Mouse (Mus musculus): ENCODE results near the gene Ldlrad1.

The Ldlrad1 gene

GRCm38 (mm10) chr4:107208880-107209279 lies at the start of gene Ldlrad1:
Gene Ldlrad1 (plus strand): TSS chr4:107209180.
- no peak for DNase-seq (ENCODE audit: low spot score)

GRCm38 (mm10) chr4:107160181-107160580 lies 48.8 kb upstream of the Ldlrad1 start:
- DNase-seq (ENCODE audit: low spot score): no peak

GRCm38 (mm10) chr4:107163341-107163740 lies 45.6 kb upstream of the Ldlrad1 start:
- no peak for DNase-seq (ENCODE audit: low spot score)

GRCm38 (mm10) chr4:107163756-107164587 lies 45.0 kb upstream of the Ldlrad1 start:
- peak; percentile 51 for DNase-seq (ENCODE audit: low spot score)

- DNase-seq (ENCODE audit: low spot score): no peak
Observed at GRCm38 (mm10) chr4:107166700-107167099, 42.3 kb upstream of the Ldlrad1 start.

- no peak for DNase-seq (ENCODE audit: low spot score)
Observed at GRCm38 (mm10) chr4:107167798-107168197, 41.2 kb upstream of the Ldlrad1 start.

- peak; percentile 6 for DNase-seq (ENCODE audit: low spot score)
Observed at GRCm38 (mm10) chr4:107177506-107177905, 31.5 kb upstream of the Ldlrad1 start.

GRCm38 (mm10) chr4:107178182-107178829 lies 30.7 kb upstream of the Ldlrad1 start, which contains the start of gene Tmem59:
Gene Tmem59 (plus strand): TSS chr4:107178399.
- DNase-seq (ENCODE audit: low spot score): peak; percentile 98

- DNase-seq (ENCODE audit: low spot score): peak; percentile 54
Observed at GRCm38 (mm10) chr4:107178830-107179490, 30.0 kb upstream of the Ldlrad1 start, which contains the start of gene Tceanc2. Gene Tceanc2 (minus strand): TSS chr4:107179116.

- no peak for DNase-seq (ENCODE audit: low spot score)
Observed at GRCm38 (mm10) chr4:107179561-107179960, 29.4 kb upstream of the Ldlrad1 start.

GRCm38 (mm10) chr4:107180746-107181145 lies 28.2 kb upstream of the Ldlrad1 start:
- no peak for DNase-seq (ENCODE audit: low spot score)

GRCm38 (mm10) chr4:107181866-107182265 lies 27.1 kb upstream of the Ldlrad1 start:
- no peak for DNase-seq (ENCODE audit: low spot score)

- no peak for DNase-seq (ENCODE audit: low spot score)
Observed at GRCm38 (mm10) chr4:107182796-107183195, 26.2 kb upstream of the Ldlrad1 start.

GRCm38 (mm10) chr4:107183203-107183602 lies 25.8 kb upstream of the Ldlrad1 start:
- no peak for DNase-seq (ENCODE audit: low spot score)

- no peak for DNase-seq (ENCODE audit: low spot score)
Observed at GRCm38 (mm10) chr4:107185703-107186102, 23.3 kb upstream of the Ldlrad1 start.

GRCm38 (mm10) chr4:107193841-107194240 lies 15.1 kb upstream of the Ldlrad1 start:
- DNase-seq (ENCODE audit: low spot score): no peak

- DNase-seq (ENCODE audit: low spot score): no peak
Observed at GRCm38 (mm10) chr4:107196454-107196853, 12.5 kb upstream of the Ldlrad1 start.

GRCm38 (mm10) chr4:107198072-107198471 lies 10.9 kb upstream of the Ldlrad1 start:
- no peak for DNase-seq (ENCODE audit: low spot score)

GRCm38 (mm10) chr4:107201779-107202178 lies 7.2 kb upstream of the Ldlrad1 start:
- no peak for DNase-seq (ENCODE audit: low spot score)

GRCm38 (mm10) chr4:107203001-107203400 lies 6.0 kb upstream of the Ldlrad1 start:
- no peak for DNase-seq (ENCODE audit: low spot score)

GRCm38 (mm10) chr4:107207016-107207415 lies 2.0 kb upstream of the Ldlrad1 start:
- DNase-seq (ENCODE audit: low spot score): no peak

- no peak for DNase-seq (ENCODE audit: low spot score)
Observed at GRCm38 (mm10) chr4:107210483-107211097, 1.6 kb downstream of the Ldlrad1 start.

Measured in spleen, adult 12 weeks (tissue).